Mouse (Mus musculus): ENCODE results near the gene B3gnt3. TPM values are rescaled to one million over a fixed set of nuclear protein-coding genes. Genes with fewer than 3 reads are reported as not detected.
"Not testable (repeated sequence)": the region's sequence is repeated elsewhere in the genome, so short reads cannot be mapped to it uniquely, and the experiment has no call there.

The B3gnt3 gene
- polyA plus RNA-seq, 1 experiment from 2014 or later = 0.44 TPM

- Histone ChIP-seq H3K4me2 (ENCODE audit: low read length) (no peak overlapping the region), H3K36me3 (ENCODE audit: control insufficient read depth, insufficient read depth, low read length) (no peaks in the 10 kb centered on the region; the same call in 1 of the 2 replicates), H3K4me3 (ENCODE audit: low read length) (no peak overlapping the region), H3K9ac (ENCODE audit: low read depth, low read length) (no peak overlapping the region), H3K27me3 (replicated peaks; ENCODE audit: control insufficient read depth, insufficient read depth, low read length) (peaks cover 40% of the 10 kb centered on the region), H3K27ac (ENCODE audit: low read depth, low read length) (no peak overlapping the region), H3K9me3 (ENCODE audit: control insufficient read depth, low read length) (no peaks in the 10 kb centered on the region), H3K4me1 (ENCODE audit: control insufficient read depth, insufficient read depth, low read depth, low read length) (no peaks in the 10 kb centered on the region; the same call in 1 of the 2 replicates)
- 36% methylated on average over 4 of the region's 4 CpGs for WGBS
- ATAC-seq = no peak
These were observed 471 bp upstream of the B3gnt3 start for GRCm38 (mm10) chr8:71702087-71702432.

GRCm38 (mm10) chr8:71700493-71701269 lies 908 bp downstream of the B3gnt3 start:
- H3K9ac ChIP-seq (ENCODE audit: low read depth, low read length) = no peak overlapping the region
- H3K4me1 ChIP-seq (ENCODE audit: control insufficient read depth, insufficient read depth, low read depth, low read length) = no peaks in the 10 kb centered on the region; the same call in 1 of the 2 replicates
- peak overlapping the region; percentile 11 for H3K4me2 ChIP-seq (ENCODE audit: low read length)
- no peak overlapping the region for H3K27ac ChIP-seq (ENCODE audit: low read depth, low read length)
- 13% methylated on average over 29 of the region's 29 CpGs for WGBS
- H3K9me3 ChIP-seq (ENCODE audit: control insufficient read depth, low read length) = no peaks in the 10 kb centered on the region
- ATAC-seq = no peak
- peaks cover 44% of the 10 kb centered on the region for H3K27me3 ChIP-seq (replicated peaks; ENCODE audit: control insufficient read depth, insufficient read depth, low read length)
- no peak overlapping the region; the same call in 1 of the 2 replicates for H3K4me3 ChIP-seq (ENCODE audit: low read length)
- no peaks in the 10 kb centered on the region for H3K36me3 ChIP-seq (ENCODE audit: control insufficient read depth, insufficient read depth, low read length)

- H3K4me1 ChIP-seq (ENCODE audit: control insufficient read depth, insufficient read depth, low read depth, low read length) = peaks cover 11% of the 10 kb centered on the region
- H3K4me3 ChIP-seq (ENCODE audit: low read length); H3K36me3 ChIP-seq (ENCODE audit: control insufficient read depth, insufficient read depth, low read length); H3K4me2 ChIP-seq (ENCODE audit: low read length); H3K9ac ChIP-seq (ENCODE audit: low read depth, low read length); ATAC-seq; H3K9me3 ChIP-seq (ENCODE audit: control insufficient read depth, low read length); H3K27ac ChIP-seq (ENCODE audit: low read depth, low read length): not testable (repeated sequence)
- 71% methylated on average over 12 of the region's 12 CpGs for WGBS
- peaks cover 70% of the 10 kb centered on the region for H3K27me3 ChIP-seq (replicated peaks; ENCODE audit: control insufficient read depth, insufficient read depth, low read length)
These were observed 6.1 kb downstream of the B3gnt3 start for GRCm38 (mm10) chr8:71695456-71695855.

DNA sequence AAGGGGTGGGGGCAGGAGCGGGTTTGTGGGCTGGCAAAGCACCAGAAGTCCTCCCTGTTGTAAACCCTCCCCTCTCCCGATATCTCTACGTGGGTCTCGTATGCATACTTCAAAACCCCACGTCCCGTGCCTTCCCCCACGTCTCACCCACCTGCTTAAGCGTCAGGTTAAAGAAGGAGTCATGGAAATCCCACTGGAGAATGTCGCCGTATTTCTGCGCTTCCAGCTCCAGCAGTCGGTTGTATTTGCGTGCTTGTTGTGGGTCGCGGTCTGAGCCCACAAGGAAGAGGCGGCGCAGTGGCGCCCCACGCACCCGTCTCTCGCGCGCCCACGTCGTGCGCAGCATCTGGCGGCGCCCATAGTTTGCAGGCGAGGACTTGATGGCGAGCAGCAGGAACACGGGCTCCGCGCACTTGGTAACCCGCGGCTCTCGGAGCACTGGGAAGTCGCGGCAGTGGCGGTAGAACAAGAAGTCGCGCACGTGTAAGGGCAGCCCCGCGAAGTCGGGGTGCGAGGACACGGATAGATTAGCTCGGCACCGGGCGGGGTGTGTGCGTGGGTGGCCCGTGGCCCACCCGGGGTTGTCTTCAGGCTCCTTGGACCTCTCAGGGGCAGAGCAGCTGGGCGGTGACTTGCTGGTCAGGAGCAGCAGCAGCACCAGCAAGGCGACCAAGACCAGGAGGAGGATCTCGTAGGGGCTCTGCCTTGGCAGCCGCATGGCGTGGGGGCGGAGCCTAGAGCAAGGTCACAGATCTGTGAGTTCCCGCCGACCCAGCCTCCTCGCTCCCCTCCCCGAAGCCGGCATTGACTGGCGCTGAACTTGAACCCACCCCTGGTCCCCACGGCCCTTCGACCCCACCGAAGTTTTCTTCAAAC lies 8.2 kb downstream of the B3gnt3 start:
- Histone ChIP-seq H3K4me2 (ENCODE audit: low read length) (peak overlapping the region; percentile 56), H3K4me1 (ENCODE audit: control insufficient read depth, insufficient read depth, low read depth, low read length) (peaks cover 15% of the 10 kb centered on the region), H3K9me3 (ENCODE audit: control insufficient read depth, low read length) (0 out of 2 replicates have a peak, but pooled peaks cover 2% of the 10 kb centered on the region), H3K27me3 (replicated peaks; ENCODE audit: control insufficient read depth, insufficient read depth, low read length) (peaks cover 75% of the 10 kb centered on the region), H3K4me3 (ENCODE audit: low read length) (peak overlapping the region; percentile 33), H3K36me3 (ENCODE audit: control insufficient read depth, insufficient read depth, low read length) (no peaks in the 10 kb centered on the region), H3K27ac (ENCODE audit: low read depth, low read length) (no peak overlapping the region), H3K9ac (ENCODE audit: low read depth, low read length) (peak overlapping the region; percentile 50)
- 6% methylated on average over 64 of the region's 68 CpGs for WGBS
- peak; percentile 29; the same call in 1 of the 2 replicates for ATAC-seq

DNA sequence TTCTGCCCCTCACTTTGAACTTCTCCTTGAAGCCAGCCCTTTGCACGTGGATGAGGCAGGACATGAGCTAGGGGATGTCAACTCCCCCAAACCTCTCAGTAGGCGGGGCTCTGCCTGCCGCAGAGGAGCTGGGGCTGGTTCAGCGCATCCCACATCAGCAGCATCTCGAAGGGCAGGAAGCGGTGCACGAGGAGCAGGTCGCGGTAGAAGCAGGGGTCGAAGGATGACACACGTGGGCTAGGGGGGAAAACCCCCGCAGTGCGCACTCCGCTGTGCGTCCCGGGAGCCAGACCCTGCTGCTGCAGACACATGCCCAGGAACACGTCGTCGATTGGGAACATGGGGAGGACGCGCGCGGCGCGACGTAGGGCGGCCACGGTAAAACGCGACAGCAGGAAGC lies 9.1 kb downstream of the B3gnt3 start:
- H3K4me2 ChIP-seq (ENCODE audit: low read length) = peak overlapping the region; percentile 15
- H3K36me3 ChIP-seq (ENCODE audit: control insufficient read depth, insufficient read depth, low read length) = no peaks in the 10 kb centered on the region
- H3K4me3 ChIP-seq (ENCODE audit: low read length) = peak overlapping the region; percentile 11; the same call in 1 of the 2 replicates

GRCm38 (mm10) chr8:71689028-71689427 lies 12.6 kb downstream of the B3gnt3 start, which contains the start of gene Insl3:
Insl3 (plus strand) TSS chr8:71689214.
- H3K4me2 ChIP-seq (ENCODE audit: low read length) = peak within 1 kb of the TSS; percentile 35; the same call in 1 of the 2 replicates
- 0 out of 2 replicates have a peak, but pooled peaks cover 2% of the 10 kb centered on the region for H3K9me3 ChIP-seq (ENCODE audit: control insufficient read depth, low read length)
- no peak within 1 kb of the TSS for H3K9ac ChIP-seq (ENCODE audit: low read depth, low read length)
- H3K36me3 ChIP-seq (ENCODE audit: control insufficient read depth, insufficient read depth, low read length) = no peaks in the 10 kb centered on the region
- ATAC-seq = no peak
- peaks cover 90% of the 10 kb centered on the region for H3K27me3 ChIP-seq (replicated peaks; ENCODE audit: control insufficient read depth, insufficient read depth, low read length)
- H3K4me1 ChIP-seq (ENCODE audit: control insufficient read depth, insufficient read depth, low read depth, low read length) = peaks cover 28% of the 10 kb centered on the region
- WGBS = 4% methylated on average over 33 of the region's 33 CpGs
- no peak within 1 kb of the TSS for H3K27ac ChIP-seq (ENCODE audit: low read depth, low read length)
- H3K4me3 ChIP-seq (ENCODE audit: low read length) = peak within 1 kb of the TSS; percentile 9; the same call in 1 of the 2 replicates

More for the DNA sequence above, 9.1 kb downstream of the B3gnt3 start:
- Histone ChIP-seq H3K4me1 (ENCODE audit: control insufficient read depth, insufficient read depth, low read depth, low read length) (peaks cover 15% of the 10 kb centered on the region), H3K27ac (ENCODE audit: low read depth, low read length) (no peak overlapping the region), H3K27me3 (replicated peaks; ENCODE audit: control insufficient read depth, insufficient read depth, low read length) (peaks cover 84% of the 10 kb centered on the region), H3K9me3 (ENCODE audit: control insufficient read depth, low read length) (0 out of 2 replicates have a peak, but pooled peaks cover 2% of the 10 kb centered on the region), H3K9ac (ENCODE audit: low read depth, low read length) (0 out of 2 replicates have a peak overlapping the region, but pooled peaks have one; percentile 27)
- no peak for ATAC-seq
- 0% methylated on average over 26 of the region's 30 CpGs for WGBS

DNA sequence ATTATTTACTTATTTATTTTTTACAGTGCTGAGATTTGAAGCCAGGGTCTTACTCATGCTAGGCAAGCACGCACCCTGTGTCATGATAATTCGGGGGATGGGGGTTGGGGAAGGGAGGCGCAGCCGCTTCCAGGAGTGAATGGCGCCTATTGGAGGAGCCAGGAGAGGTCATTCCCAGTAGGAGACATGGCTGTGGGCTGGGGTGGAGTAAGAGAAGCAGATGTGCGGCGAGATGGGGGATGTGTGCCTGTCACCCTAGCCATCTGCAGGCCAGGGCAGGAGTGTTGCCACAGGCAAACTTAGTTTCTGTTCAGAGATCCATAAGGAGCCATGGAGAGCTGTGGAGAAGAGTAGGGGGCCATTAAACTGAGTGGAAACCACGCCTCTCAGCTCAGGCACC lies 14.0 kb downstream of the B3gnt3 start:
- peaks cover 17% of the 10 kb centered on the region for H3K4me1 ChIP-seq (ENCODE audit: control insufficient read depth, insufficient read depth, low read depth, low read length)
- WGBS = 5% methylated on average over 8 of the region's 8 CpGs

DNA sequence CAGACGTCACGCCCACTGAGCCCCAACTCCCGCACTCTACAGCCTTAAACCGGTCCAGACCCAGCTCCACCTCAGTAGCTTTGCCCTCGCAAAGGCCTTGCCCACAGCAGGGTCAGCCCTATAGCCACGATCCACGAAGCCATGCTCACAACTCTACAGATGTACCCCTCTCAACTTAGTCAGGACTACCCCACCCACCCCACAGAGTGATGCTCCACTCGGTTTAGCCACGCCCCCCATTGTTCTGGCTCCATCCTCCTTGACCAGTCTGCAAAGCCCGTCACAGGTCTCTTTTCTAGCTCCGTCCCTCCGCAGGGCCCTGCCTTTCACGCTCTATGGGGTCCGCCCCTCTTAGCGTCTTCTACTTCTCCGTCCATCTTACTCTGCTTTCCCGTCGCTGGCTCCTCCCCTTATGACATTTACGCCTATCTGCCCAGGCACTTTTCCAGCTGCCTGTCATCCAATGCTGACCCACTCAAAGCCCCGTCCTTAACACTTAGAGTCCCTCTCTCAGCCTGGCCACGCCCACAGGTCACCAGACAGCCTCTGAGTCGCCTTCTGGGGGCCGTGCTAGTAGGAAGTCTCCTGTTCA lies 15.3 kb downstream of the B3gnt3 start:
- ATAC-seq = peak; percentile 73

More for the DNA sequence above, 14.0 kb downstream of the B3gnt3 start:
- Histone ChIP-seq H3K9ac (ENCODE audit: low read depth, low read length) (no peak overlapping the region), H3K27me3 (replicated peaks; ENCODE audit: control insufficient read depth, insufficient read depth, low read length) (peaks cover 90% of the 10 kb centered on the region), H3K36me3 (ENCODE audit: control insufficient read depth, insufficient read depth, low read length) (no peaks in the 10 kb centered on the region), H3K4me2 (ENCODE audit: low read length) (no peak overlapping the region), H3K9me3 (ENCODE audit: control insufficient read depth, low read length) (no peaks in the 10 kb centered on the region), H3K27ac (ENCODE audit: low read depth, low read length) (no peak overlapping the region), H3K4me3 (ENCODE audit: low read length) (no peak overlapping the region)
- ATAC-seq = no peak

More for the DNA sequence above, 15.3 kb downstream of the B3gnt3 start:
- Histone ChIP-seq H3K4me1 (ENCODE audit: control insufficient read depth, insufficient read depth, low read depth, low read length) (peaks cover 17% of the 10 kb centered on the region), H3K9ac (ENCODE audit: low read depth, low read length) (peak overlapping the region; percentile 63), H3K27me3 (replicated peaks; ENCODE audit: control insufficient read depth, insufficient read depth, low read length) (peaks cover 91% of the 10 kb centered on the region), H3K27ac (ENCODE audit: low read depth, low read length) (no peak overlapping the region; the same call in 1 of the 2 replicates), H3K4me2 (ENCODE audit: low read length) (peak overlapping the region; percentile 70), H3K36me3 (ENCODE audit: control insufficient read depth, insufficient read depth, low read length) (no peaks in the 10 kb centered on the region), H3K4me3 (ENCODE audit: low read length) (peak overlapping the region; percentile 47), H3K9me3 (ENCODE audit: control insufficient read depth, low read length) (no peaks in the 10 kb centered on the region)
- 4% methylated on average over 23 of the region's 23 CpGs for WGBS

Measured in hindbrain, embryonic 16.5 days (tissue).